Mouse (Mus musculus) thymus, adult 18-20 months (tissue): Measurements from ENCODE around the gene Cldn9.

Experiments
- DNase-seq, 2 experiments: peaks; one replicate each; pipeline ENCODE4 v3.0.0; 2022; ENCODE audit warnings: mixed read lengths in 2 of 2

Gene Cldn9

DNA sequence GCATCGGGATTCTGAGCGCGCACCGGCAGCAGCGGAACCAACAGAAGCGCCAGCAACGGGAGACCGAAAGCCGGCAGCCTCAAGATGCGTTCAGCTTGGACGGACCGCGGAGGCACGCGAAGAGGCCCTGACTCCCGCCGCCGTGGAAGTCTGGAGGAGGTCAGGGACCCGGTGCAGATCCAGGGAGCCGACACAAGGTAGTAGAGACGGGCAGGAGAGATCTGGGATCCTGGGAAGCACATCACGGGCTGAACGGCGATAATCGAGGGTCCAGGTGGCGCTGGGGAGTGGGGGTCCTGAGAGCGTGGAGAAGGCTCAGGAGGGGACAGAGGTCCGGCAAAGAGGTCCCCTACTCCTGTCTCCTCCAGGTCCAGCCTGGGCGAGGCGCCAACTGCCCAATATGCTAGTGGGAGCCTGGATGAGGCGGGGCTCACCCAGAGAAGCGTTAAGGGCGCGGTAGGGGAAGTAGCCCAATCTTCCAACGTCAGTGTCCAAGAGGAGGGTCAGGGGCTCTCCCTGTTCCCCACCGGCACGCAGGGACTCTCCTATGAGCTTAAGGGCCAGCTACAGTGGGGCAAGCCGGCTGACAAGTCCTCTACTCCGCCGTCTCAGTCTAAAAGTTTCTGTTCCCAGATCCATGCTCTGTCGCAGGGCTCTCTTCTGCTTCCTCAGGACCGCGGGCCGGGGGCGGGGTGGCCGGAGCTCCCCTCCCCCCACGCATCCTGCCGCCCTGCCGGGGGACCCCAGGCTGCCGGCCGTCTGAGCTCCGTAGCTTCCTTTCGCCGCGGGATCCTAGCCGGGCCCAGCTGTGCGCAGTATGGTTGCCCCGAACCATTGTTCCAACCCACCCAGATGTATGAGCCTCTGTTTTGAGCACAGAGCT, 39.0 kb downstream of the Cldn9 start, which contains the start of gene Mmp25:
TSS of gene Mmp25 (minus strand) at position 665 of the 883 bp plus-strand sequence.
- DNase-seq = no peak
